Mouse (Mus musculus) v-Abl transformed pro-B cells (cell line): ENCODE measurements at regions not wholly inside any gene's neighbourhood (a gene's known extent, or its start where the extent isn't known, plus 50 kb on each side); places are given as distances from the start of the nearest gene placed in this dataset.

Experiments
- in situ Hi-C, 2 experiments: fragments of 400-800 bp; cut with MboI; formaldehyde crosslinking; loops; one replicate each; pipeline ENCODE4 v1.15.1; 2025; ENCODE audit not compliant: unreplicated experiment in 2 of 2

DNA sequence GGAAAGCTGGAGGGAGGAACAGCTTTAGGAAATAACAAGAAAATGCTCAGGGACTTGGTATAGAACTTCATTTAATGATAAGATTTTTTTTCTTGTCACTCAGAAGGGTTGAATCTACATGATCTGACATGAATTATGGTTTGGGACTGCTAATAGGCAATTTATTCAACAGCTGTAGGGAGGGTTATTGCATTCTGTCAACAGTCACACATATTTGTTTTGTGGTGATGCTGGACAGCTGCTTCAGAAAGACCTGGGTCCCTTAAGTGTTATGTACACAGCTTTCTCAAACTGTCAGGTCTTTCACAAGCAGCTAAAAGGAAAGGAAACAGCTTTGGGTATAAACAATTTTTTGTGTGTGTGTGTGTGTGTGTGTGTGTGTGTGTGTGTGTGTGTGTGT is 101.0 kb upstream of the Mtpn start:
- in situ Hi-C loops: no loop called here

GRCm38 (mm10) chr6:35608336-35608735 is 68.6 kb upstream of the Mtpn start:
- in situ Hi-C loops: no loop called here

DNA sequence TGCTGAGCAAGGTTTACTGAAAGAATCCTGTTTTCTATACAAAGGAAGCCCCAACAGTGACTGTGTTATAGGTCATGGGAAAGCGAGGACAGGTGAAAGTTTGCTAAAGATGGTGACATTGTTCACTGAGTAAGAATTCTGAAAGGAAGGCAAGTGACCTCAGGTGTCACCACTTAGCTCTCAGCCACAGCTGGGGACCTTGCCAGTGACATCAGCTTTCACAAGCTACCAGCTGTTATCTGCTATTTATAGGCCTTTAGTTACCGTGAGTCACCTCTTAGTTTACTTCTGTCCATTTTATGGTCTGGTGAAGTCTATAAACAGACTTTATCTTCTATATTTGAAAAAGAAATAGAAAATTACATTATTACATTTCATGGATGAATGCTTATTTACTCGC is 65.4 kb upstream of the Mtpn start:
- in situ Hi-C loops: no loop called here

GRCm38 (mm10) chr6:35601373-35601772 is 61.7 kb upstream of the Mtpn start:
- in situ Hi-C loops: no loop called here

- in situ Hi-C loops: no loop called here
Measured at GRCm38 (mm10) chr6:35599841-35600240, 60.2 kb upstream of the Mtpn start.

DNA sequence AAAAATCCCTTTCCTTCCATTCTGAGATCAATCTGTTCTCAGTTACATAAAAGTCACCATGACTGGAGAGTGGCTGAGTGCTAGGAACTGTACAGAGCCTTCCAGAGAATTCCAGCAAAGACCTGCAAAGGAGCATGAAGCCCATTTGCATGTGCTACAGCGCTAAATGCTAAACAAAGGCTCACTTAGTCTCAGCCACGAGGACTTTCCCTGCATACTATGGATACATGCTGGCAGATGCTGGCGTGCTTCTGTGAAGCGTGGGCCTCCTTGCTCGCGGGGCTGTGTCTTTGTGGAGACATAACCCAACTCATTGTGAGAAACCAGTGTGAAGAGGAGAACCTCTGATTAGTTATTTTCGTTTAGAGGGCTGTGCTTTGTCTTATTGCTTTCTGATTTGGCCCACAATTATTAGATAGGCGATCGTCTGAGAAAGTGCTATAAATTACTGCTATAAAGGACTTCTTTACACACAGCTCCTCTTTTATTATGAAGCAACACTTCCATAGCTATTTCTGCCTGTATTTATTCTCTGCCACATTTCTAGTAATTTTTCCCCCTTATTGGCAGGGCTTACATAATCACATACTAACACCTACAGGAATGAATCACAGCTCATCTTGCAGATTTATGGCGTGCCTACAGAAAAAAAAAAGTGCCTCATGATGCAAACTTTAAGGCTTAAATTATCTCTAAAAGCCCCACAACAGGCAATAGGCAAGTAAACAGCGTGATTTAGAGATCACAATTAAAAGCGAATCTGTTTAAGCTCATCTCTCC is 58.9 kb upstream of the Mtpn start:
- in situ Hi-C loops: no loop called here

- in situ Hi-C loops: no loop called here
Measured at GRCm38 (mm10) chr6:35595012-35595411, 55.3 kb upstream of the Mtpn start.

- in situ Hi-C loops: no loop called here
Measured at GRCm38 (mm10) chr6:35592234-35592633, 52.5 kb upstream of the Mtpn start.
